Mouse (Mus musculus): Measurements from ENCODE around the gene Lce1k. TPM values are rescaled to one million over a fixed set of nuclear protein-coding genes. Genes with fewer than 3 reads are reported as not detected.
"Not testable (repeated sequence)": the region's sequence is repeated elsewhere in the genome, so short reads cannot be mapped to it uniquely, and the experiment has no call there.

Lce1k gene
- polyA plus RNA-seq (2016; fragmentation: Nextera tagmentation; extraction: Ambion mirVana), result not detected in 2 replicates

DNA sequence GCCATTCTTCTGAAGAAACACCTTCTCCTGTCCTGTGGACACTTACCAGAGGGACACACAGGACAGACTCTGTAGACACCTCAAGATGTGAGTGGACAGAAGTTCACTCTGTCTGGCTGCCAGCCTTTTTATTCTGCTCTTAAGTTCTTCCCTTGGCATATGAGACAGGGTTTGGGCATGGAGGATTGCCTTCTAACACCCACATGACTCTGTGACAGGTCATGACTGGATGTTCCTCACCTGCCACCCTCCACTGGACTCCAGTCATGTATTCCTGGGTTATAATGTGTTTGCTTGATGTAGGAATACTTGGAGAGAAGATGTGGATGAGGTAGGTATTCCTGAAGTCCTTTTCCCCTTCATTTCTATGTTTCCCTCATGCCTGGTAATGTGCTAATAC lies at the start of gene Lce1k:
TSS of gene Lce1k (minus strand) at position 101 of the 400 bp plus-strand sequence.
- DNase-seq (ENCODE audit: extremely low spot score, low spot score), result no peak
- Histone ChIP-seq H3K9me3 (no peaks in the 10 kb centered on the region), H3K27me3 (ENCODE audit: poor library complexity, severe bottlenecking) (no peaks in the 10 kb centered on the region), H3K4me3 (no peak within 1 kb of the TSS), H3K4me1 (no peaks in the 10 kb centered on the region), H3K36me3 (replicated peaks) (no peaks in the 10 kb centered on the region), H3K27ac (no peak within 1 kb of the TSS)

- no peak within 1 kb of the TSS for H3K4me3 ChIP-seq
- WGBS, result 92% methylated on average over 3 of the region's 3 CpGs
Measured at GRCm38 (mm10) chr3:92851186-92851585, 43.5 kb upstream of the Lce1k start, which contains the start of gene Lce1l. Gene Lce1l (minus strand): TSS chr3:92851286.

GRCm38 (mm10) chr3:92827108-92827507 lies 19.4 kb upstream of the Lce1k start, which contains the start of gene Kprp:
Gene Kprp (minus strand): TSS chr3:92827247.
- 70% methylated on average over 1 of the region's 1 CpGs for WGBS
- Histone ChIP-seq H3K27me3 (ENCODE audit: poor library complexity, severe bottlenecking) (no peaks in the 10 kb centered on the region), H3K4me3 (no peak within 1 kb of the TSS), H3K9me3 (no peaks in the 10 kb centered on the region), H3K4me1 (no peaks in the 10 kb centered on the region), H3K27ac (no peak within 1 kb of the TSS), H3K36me3 (replicated peaks) (no peaks in the 10 kb centered on the region)
- DNase-seq (ENCODE audit: extremely low spot score, low spot score), result no peak

More at GRCm38 (mm10) chr3:92851186-92851585, 43.5 kb upstream of the Lce1k start, which contains the start of gene Lce1l:
- Histone ChIP-seq H3K9me3 (no peaks in the 10 kb centered on the region), H3K27ac (no peak within 1 kb of the TSS), H3K4me1 (no peaks in the 10 kb centered on the region), H3K36me3 (replicated peaks) (no peaks in the 10 kb centered on the region), H3K27me3 (ENCODE audit: poor library complexity, severe bottlenecking) (no peaks in the 10 kb centered on the region)
- no peak for DNase-seq (ENCODE audit: extremely low spot score, low spot score)

GRCm38 (mm10) chr3:92825808-92826207 lies 18.1 kb upstream of the Lce1k start:
- no peak overlapping the region for H3K4me3 ChIP-seq
- WGBS, result 39% methylated on average over 1 of the region's 1 CpGs
- DNase-seq (ENCODE audit: extremely low spot score, low spot score), result no peak

GRCm38 (mm10) chr3:92816036-92816435 lies 8.3 kb upstream of the Lce1k start:
- DNase-seq (ENCODE audit: extremely low spot score, low spot score); H3K4me3 ChIP-seq; H3K27ac ChIP-seq; H3K4me1 ChIP-seq; H3K27me3 ChIP-seq (ENCODE audit: poor library complexity, severe bottlenecking); H3K36me3 ChIP-seq (replicated peaks); H3K9me3 ChIP-seq: not testable (repeated sequence)
- 89% methylated on average over 2 of the region's 2 CpGs for WGBS

More at GRCm38 (mm10) chr3:92825808-92826207, 18.1 kb upstream of the Lce1k start:
- H3K9me3 ChIP-seq, result no peaks in the 10 kb centered on the region
- no peaks in the 10 kb centered on the region for H3K36me3 ChIP-seq (replicated peaks)
- no peaks in the 10 kb centered on the region for H3K4me1 ChIP-seq
- no peak overlapping the region for H3K27ac ChIP-seq
- no peaks in the 10 kb centered on the region for H3K27me3 ChIP-seq (ENCODE audit: poor library complexity, severe bottlenecking)

DNA sequence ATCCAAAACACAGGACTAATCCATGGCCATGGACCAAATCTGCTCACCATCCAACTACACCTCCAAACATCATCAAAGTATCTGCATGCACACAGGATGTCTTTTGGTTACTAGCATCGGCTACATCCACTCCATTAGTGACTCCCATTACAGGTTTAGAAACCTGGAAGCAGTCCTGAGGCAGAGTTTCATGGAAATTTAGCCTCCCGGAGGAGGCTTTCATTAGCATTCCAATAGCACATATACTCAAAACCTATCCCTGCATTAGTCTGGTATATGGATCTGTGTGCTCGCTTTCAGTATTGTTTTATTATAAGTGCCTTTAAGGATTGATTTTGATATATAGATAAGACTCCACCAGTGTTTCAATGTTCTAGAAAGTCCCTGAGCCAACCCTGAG lies 7.9 kb upstream of the Lce1k start:
- 92% methylated on average over 3 of the region's 3 CpGs for WGBS

DNA sequence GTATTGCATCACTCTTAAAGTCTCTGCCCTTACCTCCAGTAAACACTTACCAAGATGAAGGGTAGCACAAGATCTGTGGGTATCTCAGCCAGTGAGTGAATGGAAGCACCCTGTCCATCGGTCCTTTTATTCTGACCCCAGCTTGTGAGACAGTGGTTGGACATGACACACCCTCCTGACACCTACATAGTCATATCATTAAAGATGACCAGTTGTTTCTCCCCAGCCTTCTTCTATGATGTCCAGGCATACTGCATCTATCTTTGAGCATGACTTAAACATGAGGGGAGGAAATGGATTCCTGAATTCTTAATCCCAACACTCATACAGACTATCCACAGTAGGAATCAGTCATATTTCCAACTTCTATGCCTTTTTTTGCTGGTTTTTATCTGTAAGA lies 17.3 kb downstream of the Lce1k start, which contains the start of gene Lce1j:
TSS of gene Lce1j (minus strand) at position 101 of the 400 bp plus-strand sequence.
- Histone ChIP-seq H3K4me3 (no peak within 1 kb of the TSS), H3K27ac (no peak within 1 kb of the TSS), H3K9me3 (no peaks in the 10 kb centered on the region), H3K27me3 (ENCODE audit: poor library complexity, severe bottlenecking) (no peaks in the 10 kb centered on the region), H3K4me1 (no peaks in the 10 kb centered on the region), H3K36me3 (replicated peaks) (no peaks in the 10 kb centered on the region)
- no peak for DNase-seq (ENCODE audit: extremely low spot score, low spot score)
- 88% methylated on average over 1 of the region's 1 CpGs for WGBS

More for the DNA sequence above, 7.9 kb upstream of the Lce1k start:
- Histone ChIP-seq H3K4me3 (no peak overlapping the region), H3K4me1 (no peaks in the 10 kb centered on the region), H3K36me3 (replicated peaks) (no peaks in the 10 kb centered on the region), H3K9me3 (no peaks in the 10 kb centered on the region), H3K27ac (no peak overlapping the region), H3K27me3 (ENCODE audit: poor library complexity, severe bottlenecking) (no peaks in the 10 kb centered on the region)
- DNase-seq (ENCODE audit: extremely low spot score, low spot score), result no peak

GRCm38 (mm10) chr3:92778799-92779198 lies 28.9 kb downstream of the Lce1k start, which contains the start of gene Lce1i:
Gene Lce1i (minus strand): TSS chr3:92778899.
- no peak within 1 kb of the TSS for H3K27ac ChIP-seq
- no peaks in the 10 kb centered on the region for H3K9me3 ChIP-seq
- no peaks in the 10 kb centered on the region for H3K36me3 ChIP-seq (replicated peaks)
- DNase-seq (ENCODE audit: extremely low spot score, low spot score), result no peak
- no peaks in the 10 kb centered on the region for H3K27me3 ChIP-seq (ENCODE audit: poor library complexity, severe bottlenecking)
- no peaks in the 10 kb centered on the region for H3K4me1 ChIP-seq
- WGBS, result 88% methylated on average over 1 of the region's 1 CpGs
- no peak within 1 kb of the TSS for H3K4me3 ChIP-seq

DNA sequence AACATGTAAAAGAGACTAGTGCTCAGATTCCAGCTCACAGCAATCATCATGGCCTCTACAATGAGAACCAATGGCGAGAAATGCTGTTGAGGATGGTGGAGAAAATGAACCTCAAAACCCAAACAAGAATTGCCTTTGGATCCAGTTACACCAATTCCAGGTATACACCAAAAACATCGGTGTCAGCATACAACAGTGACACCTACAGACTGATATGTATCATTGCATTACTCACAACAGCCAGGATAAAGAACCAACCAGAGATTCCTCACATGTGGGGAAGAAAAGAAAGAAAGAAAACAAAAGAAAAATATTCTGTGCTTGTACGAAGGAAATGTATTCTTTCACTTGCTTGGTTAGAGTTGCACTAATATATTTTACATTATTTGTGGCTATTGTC lies 36.1 kb downstream of the Lce1k start:
- no peaks in the 10 kb centered on the region for H3K36me3 ChIP-seq (replicated peaks)
- DNase-seq (ENCODE audit: extremely low spot score, low spot score), result no peak
- no peaks in the 10 kb centered on the region for H3K9me3 ChIP-seq
- H3K4me1 ChIP-seq, result no peaks in the 10 kb centered on the region
- 26% methylated on average over 3 of the region's 3 CpGs for WGBS
- no peak overlapping the region for H3K27ac ChIP-seq
- H3K4me3 ChIP-seq, result no peak overlapping the region
- no peaks in the 10 kb centered on the region for H3K27me3 ChIP-seq (ENCODE audit: poor library complexity, severe bottlenecking)

DNA sequence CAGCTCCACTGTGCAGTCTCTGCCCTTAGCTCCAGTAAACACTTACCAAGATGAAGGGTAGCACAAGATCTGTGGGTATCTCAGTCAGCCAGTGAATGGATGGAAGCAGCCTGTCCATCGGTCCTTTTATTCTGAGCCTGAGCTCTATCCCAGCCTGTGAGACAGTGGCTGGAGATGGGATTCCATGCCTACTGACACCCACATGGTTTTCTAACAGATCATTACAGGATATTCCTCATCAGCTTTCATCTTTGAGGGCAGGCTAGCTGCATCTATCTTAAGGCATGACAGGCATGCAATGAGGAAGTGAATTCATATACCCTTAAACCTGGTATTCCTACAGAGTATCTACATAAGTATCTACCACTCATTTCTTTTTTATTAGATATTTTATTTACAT lies 42.7 kb downstream of the Lce1k start, which contains the start of gene Lce1h:
TSS of gene Lce1h (minus strand) at position 101 of the 400 bp plus-strand sequence.
- Histone ChIP-seq H3K27ac (no peak within 1 kb of the TSS), H3K27me3 (ENCODE audit: poor library complexity, severe bottlenecking) (no peaks in the 10 kb centered on the region), H3K36me3 (replicated peaks) (no peaks in the 10 kb centered on the region), H3K4me3 (no peak within 1 kb of the TSS), H3K4me1 (no peaks in the 10 kb centered on the region), H3K9me3 (no peaks in the 10 kb centered on the region)
- 94% methylated on average over 1 of the region's 1 CpGs for WGBS
- DNase-seq (ENCODE audit: extremely low spot score, low spot score), result no peak

Other genes with a start within 250 kb of the Lce1k start
- not detected in 2 replicates for gene Ivl, start 234.2 kb downstream of the Lce1k start, polyA plus RNA-seq (2016; fragmentation: Nextera tagmentation; extraction: Ambion mirVana)
- not detected in 2 replicates for gene Smcp, start 218.9 kb downstream of the Lce1k start, polyA plus RNA-seq (2016; fragmentation: Nextera tagmentation; extraction: Ambion mirVana)
- not detected in 2 replicates for gene 2210017I01Rik, start 200.4 kb downstream of the Lce1k start, polyA plus RNA-seq (2016; fragmentation: Nextera tagmentation; extraction: Ambion mirVana)
- gene Lce6a, start 186.2 kb downstream of the Lce1k start, polyA plus RNA-seq (2016; fragmentation: Nextera tagmentation; extraction: Ambion mirVana), result not detected in 2 replicates
- gene Lce1a1, start 159.6 kb downstream of the Lce1k start, polyA plus RNA-seq (2016; fragmentation: Nextera tagmentation; extraction: Ambion mirVana), result not detected in 2 replicates
- gene Lce1b, start 151.0 kb downstream of the Lce1k start, polyA plus RNA-seq (2016; fragmentation: Nextera tagmentation; extraction: Ambion mirVana), result not detected in 2 replicates
- not detected in 2 replicates for gene Lce1a2, start 137.6 kb downstream of the Lce1k start, polyA plus RNA-seq (2016; fragmentation: Nextera tagmentation; extraction: Ambion mirVana)
- not detected in 2 replicates for gene Lce1c, start 128.6 kb downstream of the Lce1k start, polyA plus RNA-seq (2016; fragmentation: Nextera tagmentation; extraction: Ambion mirVana)
- not detected in 2 replicates for gene Lce1d, start 120.7 kb downstream of the Lce1k start, polyA plus RNA-seq (2016; fragmentation: Nextera tagmentation; extraction: Ambion mirVana)
- gene Lce1e, start 98.8 kb downstream of the Lce1k start, polyA plus RNA-seq (2016; fragmentation: Nextera tagmentation; extraction: Ambion mirVana), result not detected in 2 replicates
- not detected in 2 replicates for gene Lce1f, start 87.5 kb downstream of the Lce1k start, polyA plus RNA-seq (2016; fragmentation: Nextera tagmentation; extraction: Ambion mirVana)
- gene Gm38119, start 68.8 kb downstream of the Lce1k start, polyA plus RNA-seq (2016; fragmentation: Nextera tagmentation; extraction: Ambion mirVana), result not detected in 2 replicates
- gene Lce1g, start 55.6 kb downstream of the Lce1k start, polyA plus RNA-seq (2016; fragmentation: Nextera tagmentation; extraction: Ambion mirVana), result not detected in 2 replicates
- not detected in 2 replicates for gene Lce1h, start 42.8 kb downstream of the Lce1k start, polyA plus RNA-seq (2016; fragmentation: Nextera tagmentation; extraction: Ambion mirVana)
- gene Lce1i, start 29.0 kb downstream of the Lce1k start, polyA plus RNA-seq (2016; fragmentation: Nextera tagmentation; extraction: Ambion mirVana), result not detected in 2 replicates
- gene Lce1j, start 17.4 kb downstream of the Lce1k start, polyA plus RNA-seq (2016; fragmentation: Nextera tagmentation; extraction: Ambion mirVana), result not detected in 2 replicates
- gene Kprp, start 19.4 kb upstream of the Lce1k start, polyA plus RNA-seq (2016; fragmentation: Nextera tagmentation; extraction: Ambion mirVana), result not detected in 2 replicates
- not detected in 2 replicates for gene Lce1l, start 43.4 kb upstream of the Lce1k start, polyA plus RNA-seq (2016; fragmentation: Nextera tagmentation; extraction: Ambion mirVana)
- not detected in 2 replicates for gene 2310050C09Rik, start 62.3 kb upstream of the Lce1k start, polyA plus RNA-seq (2016; fragmentation: Nextera tagmentation; extraction: Ambion mirVana)
- not detected in 2 replicates for gene Lce3a, start 118.3 kb upstream of the Lce1k start, polyA plus RNA-seq (2016; fragmentation: Nextera tagmentation; extraction: Ambion mirVana)
- not detected in 2 replicates for gene Lce3b, start 125.1 kb upstream of the Lce1k start, polyA plus RNA-seq (2016; fragmentation: Nextera tagmentation; extraction: Ambion mirVana)
- not detected in 2 replicates for gene Lce3c, start 136.6 kb upstream of the Lce1k start, polyA plus RNA-seq (2016; fragmentation: Nextera tagmentation; extraction: Ambion mirVana)
- gene Lce3d, start 149.5 kb upstream of the Lce1k start, polyA plus RNA-seq (2016; fragmentation: Nextera tagmentation; extraction: Ambion mirVana), result not detected in 2 replicates
- not detected in 2 replicates for gene Lce3e, start 159.2 kb upstream of the Lce1k start, polyA plus RNA-seq (2016; fragmentation: Nextera tagmentation; extraction: Ambion mirVana)
- not detected in 2 replicates for gene Lce3f, start 184.3 kb upstream of the Lce1k start, polyA plus RNA-seq (2016; fragmentation: Nextera tagmentation; extraction: Ambion mirVana)
- 0.31 TPM in 1 of 2 replicates, not detected in the other for gene Crct1, start 207.8 kb upstream of the Lce1k start, polyA plus RNA-seq (2016; fragmentation: Nextera tagmentation; extraction: Ambion mirVana)
- not detected in 2 replicates for gene Lce1m, start 211.2 kb upstream of the Lce1k start, polyA plus RNA-seq (2016; fragmentation: Nextera tagmentation; extraction: Ambion mirVana)

All from forebrain, embryonic 10.5 days (tissue).